Mouse (Mus musculus) midbrain, embryonic 11.5 days (tissue): ENCODE measurements around the gene Mrpl21. TPM values are rescaled to one million over a fixed set of nuclear protein-coding genes. Genes with fewer than 3 reads are reported as not detected.

ENCODE experiments used
- ATAC-seq: fragments of 200-750 bp; cut with Nextera tagmentation; 2 replicates; pipeline ENCODE4 v1.8.0; 2017; ENCODE audit warnings: moderate TSS enrichment, moderate library complexity; ENCODE audit not compliant: low FRiP score
- DNase-seq: peaks from one replicate; pipeline ENCODE4 v3.0.0; 2015; ENCODE audit warnings: low spot score; ENCODE audit errors: missing footprints
- H3K27ac ChIP-seq: fragments of 300-500 bp; sonication (generic); 2 replicates; pipeline ENCODE4 v1.5.1; 2014; ENCODE audit warnings: low read depth, low read length
- H3K27me3 ChIP-seq: fragments of 300-500 bp; sonication (generic); 2 replicates; pipeline ENCODE4 v1.6.1; 2014; ENCODE audit warnings: mild to moderate bottlenecking, low read length, moderate library complexity, mixed read lengths; ENCODE audit not compliant: control insufficient read depth, insufficient read depth
- H3K36me3 ChIP-seq: fragments of 300-500 bp; sonication (generic); 2 replicates; pipeline ENCODE4 v1.6.1; 2014; ENCODE audit warnings: mild to moderate bottlenecking, low read length, moderate library complexity, mixed read lengths; ENCODE audit not compliant: control insufficient read depth, insufficient read depth
- H3K4me1 ChIP-seq: fragments of 300-500 bp; sonication (generic); 2 replicates; pipeline ENCODE4 v1.6.1; 2014; ENCODE audit warnings: low read length; ENCODE audit not compliant: control insufficient read depth, insufficient read depth
- H3K4me2 ChIP-seq: fragments of 300-500 bp; sonication (generic); 2 replicates; pipeline ENCODE4 v1.6.1; 2014; ENCODE audit warnings: mild to moderate bottlenecking, moderate library complexity
- H3K4me3 ChIP-seq: fragments of 300-500 bp; sonication (generic); 2 replicates; pipeline ENCODE4 v1.5.1; 2014; ENCODE audit warnings: low read depth, low read length
- H3K9ac ChIP-seq: fragments of 300-500 bp; sonication (generic); 2 replicates; pipeline ENCODE4 v1.6.1; 2014; ENCODE audit warnings: low read length
- H3K9me3 ChIP-seq: fragments of 300-500 bp; sonication (generic); 2 replicates; pipeline ENCODE4 v1.6.1; 2016; ENCODE audit warnings: low read length; ENCODE audit not compliant: control insufficient read depth
- WGBS: fragments of 180-500 bp; shearing (Covaris S2); extraction: QIAGEN DNeasy Blood & Tissue Kit; methylation state at CpG from one replicate; pipeline ENCODE4 v1.1.7; 2014; 5-methylcytosine and 5-hydroxymethylcytosine counted together
- polyA plus RNA-seq: library from polyadenylated mRNA; unstranded; fragments of >200 nt; fragmentation: Nextera tagmentation; extraction: Ambion mirVana; gene quantifications from 2 replicates; pipeline ENCODE4 v1.2.1, GENCODE M21; 2014

Mrpl21 gene
- polyA plus RNA-seq, 1 experiment from 2014 or later: 131 TPM

DNA sequence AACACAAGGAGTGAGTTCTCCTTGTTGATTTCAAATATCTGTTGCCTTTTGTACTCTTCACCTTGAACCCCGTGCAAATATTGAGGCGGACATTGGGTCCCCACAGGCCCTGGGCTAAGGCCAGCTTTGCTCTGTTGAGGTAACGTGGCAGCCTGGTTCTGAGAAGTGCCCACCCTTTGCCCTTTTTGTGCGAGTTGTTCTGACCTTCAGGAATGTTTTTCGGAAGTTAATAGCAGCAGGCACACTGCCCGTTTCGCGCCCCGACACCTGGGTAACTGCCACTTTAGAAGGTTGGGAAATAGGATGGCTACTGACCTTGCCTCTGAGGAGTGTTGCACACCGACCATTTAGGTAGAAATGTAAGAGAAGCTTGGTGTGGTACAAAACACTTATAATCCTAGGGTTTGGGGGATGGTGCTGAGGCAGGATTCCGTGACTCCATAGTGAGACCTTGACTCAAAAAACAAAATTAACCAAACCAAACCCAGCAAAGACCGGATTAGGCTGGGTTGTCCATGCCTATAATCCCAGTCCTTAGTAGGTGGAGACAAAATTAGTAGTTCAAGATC is 43.9 kb downstream of the Mrpl21 start:
- Histone ChIP-seq H3K27ac (no peak overlapping the region), H3K4me2 (no peak overlapping the region), H3K9me3 (no peaks in the 10 kb centered on the region), H3K4me1 (peaks cover 19% of the 10 kb centered on the region), H3K27me3 (peaks cover 24% of the 10 kb centered on the region), H3K4me3 (no peak overlapping the region), H3K9ac (no peak overlapping the region), H3K36me3 (no peaks in the 10 kb centered on the region)
- DNase-seq (no peak), ATAC-seq (no peak)
- WGBS: 87% methylated on average over 12 of the region's 12 CpGs

GRCm38 (mm10) chr19:3333247-3333646 is 50.5 kb downstream of the Mrpl21 start:
- Histone ChIP-seq H3K27me3 (no peaks in the 10 kb centered on the region), H3K9me3 (no peaks in the 10 kb centered on the region), H3K36me3 (no peaks in the 10 kb centered on the region), H3K27ac (no peak overlapping the region), H3K4me3 (no peak overlapping the region), H3K4me1 (peaks cover 11% of the 10 kb centered on the region), H3K4me2 (no peak overlapping the region), H3K9ac (no peak overlapping the region)
- WGBS: 83% methylated on average over 6 of the region's 6 CpGs
- no peak for DNase-seq
- ATAC-seq: no peak

- no peak overlapping the region for H3K4me3 ChIP-seq
- no peaks in the 10 kb centered on the region for H3K9me3 ChIP-seq
- peak; percentile 88 for DNase-seq
- no peak overlapping the region for H3K9ac ChIP-seq
- no peak overlapping the region; the same call in 1 of the 2 replicates for H3K27ac ChIP-seq
- peaks cover 11% of the 10 kb centered on the region for H3K4me1 ChIP-seq
- H3K36me3 ChIP-seq: no peaks in the 10 kb centered on the region
- H3K4me2 ChIP-seq: no peak overlapping the region
- H3K27me3 ChIP-seq: no peaks in the 10 kb centered on the region
- peak; percentile 55 for ATAC-seq
- 48% methylated on average over 17 of the region's 17 CpGs for WGBS
Observed at GRCm38 (mm10) chr19:3333694-3334515, 51.2 kb downstream of the Mrpl21 start.

- 84% methylated on average over 4 of the region's 4 CpGs for WGBS
- peaks cover 11% of the 10 kb centered on the region for H3K4me1 ChIP-seq
- H3K9me3 ChIP-seq: no peaks in the 10 kb centered on the region
- no peak overlapping the region for H3K9ac ChIP-seq
- H3K36me3 ChIP-seq: no peaks in the 10 kb centered on the region
- H3K4me3 ChIP-seq: no peak overlapping the region
- no peak overlapping the region for H3K4me2 ChIP-seq
- no peaks in the 10 kb centered on the region for H3K27me3 ChIP-seq
- ATAC-seq (no peak), DNase-seq (no peak)
- no peak overlapping the region; the same call in 1 of the 2 replicates for H3K27ac ChIP-seq
Observed at GRCm38 (mm10) chr19:3334550-3334949, 51.8 kb downstream of the Mrpl21 start.

GRCm38 (mm10) chr19:3335917-3336316 is 53.2 kb downstream of the Mrpl21 start:
- no peaks in the 10 kb centered on the region for H3K36me3 ChIP-seq
- H3K27ac ChIP-seq: no peak overlapping the region
- H3K4me1 ChIP-seq: peaks cover 11% of the 10 kb centered on the region
- no peak overlapping the region for H3K9ac ChIP-seq
- H3K4me2 ChIP-seq: no peak overlapping the region
- no peak overlapping the region for H3K4me3 ChIP-seq
- ATAC-seq: no peak
- DNase-seq: no peak
- no peaks in the 10 kb centered on the region for H3K9me3 ChIP-seq
- H3K27me3 ChIP-seq: no peaks in the 10 kb centered on the region
- WGBS: 82% methylated on average over 1 of the region's 1 CpGs

GRCm38 (mm10) chr19:3336485-3337255 is 54.0 kb downstream of the Mrpl21 start:
- no peak for DNase-seq
- WGBS: 68% methylated on average over 8 of the region's 8 CpGs
- H3K27ac ChIP-seq: no peak overlapping the region
- no peak overlapping the region for H3K4me2 ChIP-seq
- H3K36me3 ChIP-seq: no peaks in the 10 kb centered on the region
- peaks cover 11% of the 10 kb centered on the region for H3K4me1 ChIP-seq
- H3K27me3 ChIP-seq: no peaks in the 10 kb centered on the region
- H3K9me3 ChIP-seq: no peaks in the 10 kb centered on the region
- no peak overlapping the region for H3K4me3 ChIP-seq
- no peak overlapping the region for H3K9ac ChIP-seq
- ATAC-seq: no peak

DNA sequence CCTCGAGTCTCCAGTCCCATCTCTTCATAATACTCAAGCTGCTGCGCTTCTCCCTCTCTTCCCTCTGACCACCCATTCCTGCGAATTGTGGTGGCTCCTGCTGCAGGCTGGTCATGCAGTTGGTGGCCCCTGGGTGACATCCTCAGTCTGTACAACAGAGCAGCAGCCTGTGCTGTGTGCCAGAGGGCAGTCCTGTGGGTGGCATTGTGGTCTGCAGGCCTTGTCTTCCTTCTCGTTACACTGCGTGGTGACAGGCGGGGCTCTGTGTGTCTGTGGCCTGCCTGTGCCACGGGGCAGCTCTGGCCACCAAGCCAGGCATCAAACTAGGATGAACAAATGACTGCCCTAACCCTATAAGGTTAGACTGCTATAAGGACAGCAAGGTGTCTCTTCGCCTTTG is 56.5 kb downstream of the Mrpl21 start:
- Histone ChIP-seq H3K9me3 (no peaks in the 10 kb centered on the region), H3K27me3 (no peaks in the 10 kb centered on the region), H3K36me3 (no peaks in the 10 kb centered on the region), H3K4me3 (no peak overlapping the region), H3K4me2 (no peak overlapping the region), H3K27ac (no peak overlapping the region), H3K9ac (no peak overlapping the region), H3K4me1 (peaks cover 6% of the 10 kb centered on the region)
- DNase-seq (no peak), ATAC-seq (no peak)
- WGBS: 86% methylated on average over 8 of the region's 8 CpGs

DNA sequence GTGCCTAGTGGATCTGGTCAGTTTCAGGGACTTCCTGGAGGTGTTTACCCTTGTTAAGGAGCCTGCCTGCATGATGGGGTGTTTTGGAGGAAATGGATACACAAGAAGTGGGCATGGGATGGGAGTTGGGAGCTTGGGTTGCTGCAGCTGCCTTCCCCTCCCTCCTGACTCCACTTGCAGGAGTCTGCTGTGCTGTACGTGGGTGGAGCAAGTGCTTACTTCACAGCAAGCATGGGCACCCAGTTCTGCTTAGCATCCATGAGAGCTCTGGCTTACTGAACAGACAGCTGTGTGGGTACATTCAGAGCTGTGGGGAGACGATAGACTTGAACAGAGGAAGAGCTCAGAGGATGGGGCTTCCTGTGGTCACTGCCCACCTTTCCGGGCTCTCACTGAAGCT is 58.3 kb downstream of the Mrpl21 start:
- Histone ChIP-seq H3K4me1 (no peaks in the 10 kb centered on the region), H3K27ac (no peak overlapping the region), H3K27me3 (no peaks in the 10 kb centered on the region), H3K36me3 (no peaks in the 10 kb centered on the region), H3K9ac (no peak overlapping the region), H3K9me3 (no peaks in the 10 kb centered on the region), H3K4me2 (no peak overlapping the region), H3K4me3 (no peak overlapping the region)
- no peak for DNase-seq
- no peak for ATAC-seq
- 80% methylated on average over 3 of the region's 3 CpGs for WGBS
